Mouse (Mus musculus) testis, adult 2 months (tissue): ENCODE data around the gene Kri1. TPM values are rescaled to one million over a fixed set of nuclear protein-coding genes. Genes with fewer than 3 reads are reported as not detected.

Experiments used
- H3K27ac ChIP-seq: fragments of 200-500 bp; 2 replicates; pipeline ENCODE4 v1.5.1; 2012; ENCODE audit warnings: low read depth, low read length; ENCODE audit not compliant: control insufficient read depth, insufficient read depth
- H3K27me3 ChIP-seq: fragments of 200-500 bp; 2 replicates; pipeline ENCODE4 v1.6.1; 2012; ENCODE audit warnings: mild to moderate bottlenecking, low read length, moderate library complexity; ENCODE audit not compliant: control insufficient read depth, insufficient read depth
- H3K36me3 ChIP-seq: fragments of 200-500 bp; 2 replicates; pipeline ENCODE4 v1.6.1; 2012; ENCODE audit warnings: mild to moderate bottlenecking, low read length; ENCODE audit not compliant: control insufficient read depth, insufficient read depth
- H3K4me1 ChIP-seq: fragments of 200-500 bp; 2 replicates; pipeline ENCODE4 v1.6.1; 2012; ENCODE audit warnings: low read length; ENCODE audit not compliant: control insufficient read depth, insufficient read depth
- H3K4me3 ChIP-seq: fragments of 200-500 bp; 2 replicates; pipeline ENCODE4 v1.5.1; 2012; ENCODE audit warnings: low read depth, mild to moderate bottlenecking, low read length, moderate library complexity, mixed read lengths; ENCODE audit not compliant: control insufficient read depth
- CTCF ChIP-seq: fragments of 200-500 bp; IDR thresholded peaks from 2 replicates; pipeline ENCODE4 v1.5.1; 2012; ENCODE audit warnings: low read depth, mild to moderate bottlenecking, inconsistent platforms, low read length, moderate library complexity; ENCODE audit not compliant: control insufficient read depth, insufficient read depth, insufficient replicate concordance
- POLR2A ChIP-seq: fragments of 200-500 bp; IDR thresholded peaks from 2 replicates; pipeline ENCODE4 v1.6.1; 2012; ENCODE audit warnings: low read depth, mild to moderate bottlenecking, inconsistent platforms, low read length, moderate library complexity; ENCODE audit not compliant: control insufficient read depth
- polyA plus RNA-seq: library from polyadenylated mRNA; depleted of rRNA; stranded (reverse); fragments of >200 nt; gene quantifications from 2 replicates; pipeline ENCODE4 v1.2.3, GENCODE M21; 2012

The Kri1 gene
- polyA plus RNA-seq, 1 experiment = 35.0 TPM

DNA sequence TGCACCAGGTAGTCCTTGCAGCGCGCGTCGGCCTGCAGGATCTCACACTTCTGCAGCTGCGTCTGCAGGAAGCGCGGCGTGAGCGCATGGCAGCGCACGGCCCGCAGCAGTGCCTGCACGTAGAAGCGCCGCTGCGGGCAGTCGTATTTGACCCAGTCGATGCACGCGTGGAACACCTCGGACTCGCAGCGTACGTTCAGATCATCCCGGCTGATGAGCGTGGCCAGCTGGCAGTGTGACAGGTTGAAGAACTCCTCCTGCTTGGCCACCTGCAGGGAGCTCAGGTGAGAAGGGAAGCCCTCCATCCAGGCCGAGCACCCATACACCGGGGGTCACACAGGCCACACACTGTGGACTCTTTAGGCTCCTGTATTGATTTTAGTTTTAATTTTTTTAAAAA is 54.0 kb downstream of the Kri1 start:
- H3K4me1 ChIP-seq = peaks cover 18% of the 10 kb centered on the region
- no peaks in the 10 kb centered on the region for H3K36me3 ChIP-seq
- no peaks in the 10 kb centered on the region for H3K27me3 ChIP-seq
- TF ChIP-seq CTCF (no peak), POLR2A (no peak)
- H3K4me3 ChIP-seq = peak overlapping the region; percentile 60
- no peak overlapping the region for H3K27ac ChIP-seq

DNA sequence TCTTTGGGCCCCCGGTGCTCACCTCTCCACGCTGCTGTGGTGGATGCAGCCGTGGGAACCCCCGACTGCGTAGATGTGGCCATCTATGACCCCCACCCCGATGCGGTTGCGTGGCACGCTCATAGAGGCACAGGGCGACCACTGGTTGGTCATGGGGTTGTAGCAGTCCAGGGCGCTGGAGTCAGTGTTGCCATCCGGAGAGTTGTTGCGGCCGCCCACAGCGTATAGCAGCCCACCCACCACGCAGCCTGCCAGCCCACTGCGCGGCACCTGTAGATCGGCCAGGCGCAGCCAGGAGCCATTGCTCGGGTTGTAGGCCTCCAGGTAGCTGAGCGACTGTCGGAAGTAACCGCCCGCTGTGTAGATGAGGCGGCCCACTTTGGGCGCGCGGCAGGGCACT is 54.4 kb downstream of the Kri1 start:
- no peak overlapping the region for H3K27ac ChIP-seq
- TF ChIP-seq CTCF = no peak
- no peak; the same call in 1 of the 2 replicates for TF ChIP-seq POLR2A
- no peaks in the 10 kb centered on the region for H3K27me3 ChIP-seq
- peaks cover 18% of the 10 kb centered on the region for H3K4me1 ChIP-seq
- no peaks in the 10 kb centered on the region for H3K36me3 ChIP-seq
- peak overlapping the region; percentile 60 for H3K4me3 ChIP-seq

DNA sequence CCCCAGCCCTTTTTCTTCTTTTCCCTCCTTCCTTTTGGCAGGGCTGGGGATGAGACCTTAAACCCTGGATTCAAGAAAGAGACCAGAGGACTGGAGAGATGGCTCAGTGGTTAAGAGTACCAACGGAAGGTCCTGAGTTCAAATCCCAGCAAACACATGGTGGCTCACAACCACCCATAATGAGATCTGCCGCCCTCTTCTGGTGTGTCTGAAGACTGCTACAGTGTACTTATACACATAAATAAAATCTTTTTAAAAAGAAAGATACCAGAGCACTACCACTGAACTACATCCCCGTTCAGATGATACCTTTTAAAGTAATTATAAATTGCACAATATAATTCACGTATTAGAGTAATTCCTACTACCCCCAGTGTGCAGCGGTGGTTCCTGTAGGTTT is 54.9 kb downstream of the Kri1 start:
- Histone ChIP-seq H3K27ac (no peak overlapping the region), H3K4me3 (peak overlapping the region; percentile 60), H3K27me3 (no peaks in the 10 kb centered on the region), H3K4me1 (peaks cover 14% of the 10 kb centered on the region), H3K36me3 (no peaks in the 10 kb centered on the region)
- TF ChIP-seq CTCF = no peak
- no peak for TF ChIP-seq POLR2A

DNA sequence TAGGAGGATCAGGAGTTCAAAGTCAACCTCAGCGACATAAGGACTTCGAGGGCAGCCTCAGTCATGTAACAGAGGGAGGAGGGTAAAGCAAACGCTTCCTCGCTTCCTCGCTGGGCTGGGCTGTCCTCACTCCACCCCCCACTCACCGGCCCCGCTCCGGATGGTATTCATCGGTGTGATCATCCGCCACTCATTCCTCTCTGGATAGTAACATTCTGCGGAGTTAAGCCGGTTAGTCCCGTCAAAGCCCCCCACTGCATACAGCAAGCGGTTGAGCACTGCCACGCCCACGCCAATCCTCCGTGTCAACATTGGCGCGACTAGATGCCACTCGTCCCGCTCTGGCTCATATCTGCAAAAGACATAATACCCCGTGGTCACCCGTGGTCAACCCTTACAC is 56.2 kb downstream of the Kri1 start:
- Histone ChIP-seq H3K36me3 (no peaks in the 10 kb centered on the region), H3K27ac (no peak overlapping the region), H3K27me3 (no peaks in the 10 kb centered on the region), H3K4me3 (peak overlapping the region; percentile 53), H3K4me1 (peaks cover 6% of the 10 kb centered on the region)
- TF ChIP-seq POLR2A (no peak), CTCF (no peak)

DNA sequence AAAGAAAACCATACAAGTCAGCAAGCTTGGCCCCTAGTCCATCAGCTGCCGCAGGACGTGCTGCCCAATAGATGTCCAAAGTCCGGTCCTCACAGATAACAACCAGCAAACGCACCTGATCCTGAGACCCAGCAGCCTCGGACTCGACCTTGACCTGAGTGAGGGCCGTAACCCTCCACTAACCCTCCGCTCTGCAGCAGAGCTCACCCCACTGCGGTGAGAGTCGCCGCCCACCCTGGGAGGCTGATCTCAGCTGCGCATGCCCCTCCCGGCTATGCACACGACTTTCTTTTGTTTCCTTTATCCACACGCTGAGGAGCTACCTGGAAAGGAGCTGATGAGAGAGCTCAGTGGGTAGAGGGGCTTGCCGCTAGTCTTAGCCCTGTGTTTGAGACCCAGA is 60.4 kb downstream of the Kri1 start:
- H3K4me1 ChIP-seq = peaks cover 3% of the 10 kb centered on the region; the same call in 1 of the 2 replicates
- no peaks in the 10 kb centered on the region for H3K27me3 ChIP-seq
- H3K27ac ChIP-seq = no peak overlapping the region
- H3K4me3 ChIP-seq = peak overlapping the region; percentile 1; the same call in 1 of the 2 replicates
- TF ChIP-seq CTCF (no peak), POLR2A (no peak; the same call in 1 of the 2 replicates)
- no peaks in the 10 kb centered on the region for H3K36me3 ChIP-seq

DNA sequence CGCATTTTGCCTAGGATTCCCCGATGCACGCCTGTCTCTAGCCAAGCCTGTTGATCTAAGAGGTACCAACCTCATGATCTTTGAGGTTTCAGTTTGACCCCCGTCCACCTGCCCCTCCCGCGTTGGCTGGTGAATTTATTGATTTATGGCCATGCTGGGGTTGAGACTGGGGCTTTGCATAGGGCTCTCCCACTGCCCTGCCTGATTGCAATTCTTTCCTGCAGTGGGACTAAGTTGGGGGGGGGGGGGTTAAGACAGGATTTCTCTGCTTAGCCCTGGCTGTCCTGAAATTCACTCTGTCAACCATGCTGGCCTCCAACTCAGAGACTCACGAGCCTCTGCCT is 62.4 kb downstream of the Kri1 start:
- TF ChIP-seq CTCF (no peak), POLR2A (no peak)
- Histone ChIP-seq H3K27me3 (no peaks in the 10 kb centered on the region), H3K4me3 (no peak overlapping the region), H3K27ac (no peak overlapping the region), H3K4me1 (peaks cover 4% of the 10 kb centered on the region), H3K36me3 (no peaks in the 10 kb centered on the region)

DNA sequence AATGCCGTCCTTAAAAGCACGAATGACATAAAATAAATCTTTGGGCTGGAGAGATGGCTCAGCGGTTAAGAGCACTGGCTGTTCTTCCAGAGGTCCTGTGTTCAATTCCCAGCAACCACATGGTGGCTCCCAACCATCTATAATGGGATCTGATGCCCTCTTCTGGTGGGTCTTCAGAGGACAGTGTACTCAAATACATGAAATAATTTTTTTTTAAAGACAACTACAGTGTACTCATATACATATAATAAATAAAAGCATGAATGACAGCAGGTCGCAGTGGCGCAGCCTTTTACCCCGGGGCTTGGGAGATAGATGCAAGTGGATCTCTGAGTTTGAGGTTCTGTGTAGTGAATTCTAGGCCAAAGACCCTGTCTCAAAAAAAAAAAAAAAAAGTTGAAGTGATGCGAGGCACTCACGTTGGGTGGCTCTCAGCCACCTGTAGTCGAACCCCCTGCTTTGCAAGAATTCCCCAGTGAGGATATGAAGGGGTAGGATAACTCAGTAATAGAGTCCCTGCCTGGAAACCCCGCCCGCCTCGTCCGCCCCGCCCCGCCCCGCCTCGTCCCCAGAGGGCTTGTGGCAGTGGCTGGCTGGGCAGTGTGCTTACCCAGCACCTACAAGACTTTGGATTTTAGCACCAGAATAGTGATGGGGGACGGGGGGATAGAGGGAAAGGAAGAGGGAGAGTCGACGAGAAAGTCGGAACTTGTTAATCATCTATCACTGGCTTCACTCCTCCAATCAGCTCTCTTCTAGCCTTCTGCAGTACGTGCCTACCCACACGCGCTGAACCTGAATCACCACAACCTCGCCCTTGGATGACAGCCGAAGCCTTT is 63.0 kb downstream of the Kri1 start:
- H3K36me3 ChIP-seq = no peaks in the 10 kb centered on the region
- no peak overlapping the region for H3K27ac ChIP-seq
- TF ChIP-seq CTCF (no peak), POLR2A (no peak)
- peaks cover 4% of the 10 kb centered on the region for H3K4me1 ChIP-seq
- peak overlapping the region; percentile 17; the same call in 1 of the 2 replicates for H3K4me3 ChIP-seq
- H3K27me3 ChIP-seq = no peaks in the 10 kb centered on the region
